Mouse (Mus musculus) MEL (cell line): ENCODE data around the gene Stk11.

Experiments used
- CHD2 ChIP-seq: IDR thresholded peaks from 2 replicates; pipeline ENCODE4 v1.6.1; 2011; ENCODE audit warnings: low read length, improper control_type of control experiment
- CTCF ChIP-seq, 3 experiments: IDR thresholded peaks in 2 of 3; conservative IDR thresholded peaks in 1 of 3; 2 replicates each; pipeline ENCODE4 v1.5.1; 2011 to 2012; ENCODE audit warnings: low read length in 3 of 3, low read depth in 2 of 3, mild to moderate bottlenecking in 2 of 3, improper control_type of control experiment in 1 of 3, inconsistent platforms in 1 of 3, mixed read lengths in 1 of 3, moderate library complexity in 1 of 3; ENCODE audit not compliant: control insufficient read depth in 1 of 3, insufficient read depth in 1 of 3, poor library complexity in 1 of 3, severe bottlenecking in 1 of 3
- E2F4 ChIP-seq: IDR thresholded peaks from 2 replicates; pipeline ENCODE4 v1.6.1; 2011; ENCODE audit warnings: low read depth, low read length, improper control_type of control experiment, borderline replicate concordance
- KAT2A ChIP-seq: conservative IDR thresholded peaks from 2 replicates; pipeline ENCODE4 v1.6.1; 2012; ENCODE audit warnings: low read depth, low read length, improper control_type of control experiment, inconsistent platforms
- MEF2A ChIP-seq: IDR thresholded peaks from 2 replicates; pipeline ENCODE4 v1.6.1; 2014; ENCODE audit warnings: low read depth, mild to moderate bottlenecking, inconsistent platforms, low read length, improper control_type of control experiment; ENCODE audit not compliant: poor library complexity, insufficient replicate concordance, severe bottlenecking; ENCODE audit errors: extremely low read depth
- MYC ChIP-seq: IDR thresholded peaks from 2 replicates; pipeline ENCODE4 v1.6.1; 2011; ENCODE audit warnings: low read depth, mild to moderate bottlenecking, low read length, improper control_type of control experiment, moderate library complexity
- NELFE ChIP-seq: IDR thresholded peaks from 2 replicates; pipeline ENCODE4 v1.6.1; 2011; ENCODE audit warnings: low read depth, low read length, improper control_type of control experiment
- RAD21 ChIP-seq: IDR thresholded peaks from 2 replicates; pipeline ENCODE4 v1.6.1; 2011; ENCODE audit warnings: mild to moderate bottlenecking, low read depth, low read length, improper control_type of control experiment
- UBTF ChIP-seq: IDR thresholded peaks from 2 replicates; pipeline ENCODE4 v1.6.1; 2012; ENCODE audit warnings: low read depth, mild to moderate bottlenecking, inconsistent platforms, low read length, improper control_type of control experiment, moderate library complexity, borderline replicate concordance; ENCODE audit not compliant: insufficient read depth
- USF1 ChIP-seq: IDR thresholded peaks from 2 replicates; pipeline ENCODE4 v1.6.1; 2014; ENCODE audit warnings: low read depth, mild to moderate bottlenecking, inconsistent platforms, low read length, improper control_type of control experiment, moderate library complexity

DNA sequence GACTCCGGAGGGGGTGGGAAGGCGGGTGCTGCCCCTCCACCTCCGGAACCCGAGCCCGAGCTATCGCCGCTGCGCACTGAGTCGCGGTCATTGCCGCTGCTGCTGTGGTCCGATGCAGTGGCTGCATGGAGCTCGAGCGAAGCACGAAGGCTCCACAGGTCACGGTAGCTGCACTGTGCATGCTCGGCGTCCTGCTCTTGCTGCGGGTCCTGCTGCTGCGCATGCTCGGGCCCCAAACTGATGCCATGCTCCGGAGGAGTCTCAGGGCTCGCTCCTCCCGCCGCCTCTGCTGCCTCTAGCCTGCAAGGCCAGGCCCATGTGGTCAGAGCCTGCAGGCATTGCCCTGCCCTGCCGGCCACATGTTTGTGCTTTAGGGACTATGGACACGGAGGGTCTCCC lies 16.3 kb downstream of the Stk11 start:
- no peak for TF ChIP-seq CTCF (IDR thresholded peaks at IDR 0.05 in 2 of 3, conservative IDR thresholded peaks at IDR 0.05 in 1 of 3; ENCODE audit: control insufficient read depth in 1 of 3, insufficient read depth in 1 of 3, low read depth in 2 of 3, low read length in 3 of 3, poor library complexity in 1 of 3, severe bottlenecking in 1 of 3)
- TF ChIP-seq NELFE, result no peak
- TF ChIP-seq MYC, result no peak
- no peak for TF ChIP-seq MEF2A
- no peak for TF ChIP-seq CHD2
- no peak for TF ChIP-seq E2F4
- TF ChIP-seq UBTF, result no peak
- TF ChIP-seq RAD21, result no peak
- TF ChIP-seq KAT2A, result no peak
- no peak for TF ChIP-seq USF1
